Mouse (Mus musculus): ENCODE results near the gene Olfr952. TPM values are rescaled to one million over a fixed set of nuclear protein-coding genes. Genes with fewer than 3 reads are reported as not detected.

Gene Olfr952
- not detected for total RNA-seq (2022)

GRCm38 (mm10) chr9:39427048-39427447, at the start of gene Olfr952:
Gene Olfr952 (minus strand): TSS chr9:39427148.
- DNase-seq: no peak

- no peak for DNase-seq
Observed at GRCm38 (mm10) chr9:39471844-39472243, 44.9 kb upstream of the Olfr952 start, which contains the start of gene Olfr955. Gene Olfr955 (minus strand): TSS chr9:39471944.

GRCm38 (mm10) chr9:39456401-39456800, 29.5 kb upstream of the Olfr952 start, which contains the start of gene Olfr954:
Gene Olfr954 (plus strand): TSS chr9:39456701.
- DNase-seq: no peak

GRCm38 (mm10) chr9:39387110-39387509, 39.8 kb downstream of the Olfr952 start, which contains the start of gene Olfr951:
Gene Olfr951 (plus strand): TSS chr9:39387410.
- DNase-seq: no peak

Other genes starting within 250 kb of the Olfr952 start
- gene Olfr944, start 225.2 kb downstream of the Olfr952 start, total RNA-seq (2022): not detected
- gene Olfr1537, start 177.2 kb downstream of the Olfr952 start, total RNA-seq (2022): not detected
- not detected for gene Olfr945, start 150.3 kb downstream of the Olfr952 start, total RNA-seq (2022)
- not detected for gene Olfr948, start 101.1 kb downstream of the Olfr952 start, total RNA-seq (2022)
- gene Olfr951, start 39.7 kb downstream of the Olfr952 start, total RNA-seq (2022): not detected
- not detected for gene Olfr954, start 29.6 kb upstream of the Olfr952 start, total RNA-seq (2022)
- not detected for gene Olfr955, start 44.8 kb upstream of the Olfr952 start, total RNA-seq (2022)
- gene Olfr44, start 66.8 kb upstream of the Olfr952 start, total RNA-seq (2022): not detected
- not detected for gene Olfr957, start 88.7 kb upstream of the Olfr952 start, total RNA-seq (2022)
- not detected for gene Olfr958, start 126.9 kb upstream of the Olfr952 start, total RNA-seq (2022)
- gene Olfr959, start 148.4 kb upstream of the Olfr952 start, total RNA-seq (2022): not detected
- gene AW551984, start 177.3 kb upstream of the Olfr952 start, total RNA-seq (2022): 10 to 100 TPM; 14.1 to 23.1 (median 19.1) TPM
- gene Olfr148, start 183.5 kb upstream of the Olfr952 start, total RNA-seq (2022): not detected
- gene Olfr960, start 194.2 kb upstream of the Olfr952 start, total RNA-seq (2022): not detected
- gene Olfr961, start 217.9 kb upstream of the Olfr952 start, total RNA-seq (2022): not detected
- gene Olfr963, start 240.1 kb upstream of the Olfr952 start, total RNA-seq (2022): not detected

Measured in adrenal gland, adult 8-10 months (tissue).